Mouse (Mus musculus): ENCODE results near the gene Snx8. TPM values are rescaled to one million over a fixed set of nuclear protein-coding genes. Genes with fewer than 3 reads are reported as not detected.
A peak's percentile ranks its signal among the peaks of the same experiment; 100 is the strongest.

Snx8 gene
- polyA plus RNA-seq, 1 experiment from 2014 or later = 24.5 TPM

DNA sequence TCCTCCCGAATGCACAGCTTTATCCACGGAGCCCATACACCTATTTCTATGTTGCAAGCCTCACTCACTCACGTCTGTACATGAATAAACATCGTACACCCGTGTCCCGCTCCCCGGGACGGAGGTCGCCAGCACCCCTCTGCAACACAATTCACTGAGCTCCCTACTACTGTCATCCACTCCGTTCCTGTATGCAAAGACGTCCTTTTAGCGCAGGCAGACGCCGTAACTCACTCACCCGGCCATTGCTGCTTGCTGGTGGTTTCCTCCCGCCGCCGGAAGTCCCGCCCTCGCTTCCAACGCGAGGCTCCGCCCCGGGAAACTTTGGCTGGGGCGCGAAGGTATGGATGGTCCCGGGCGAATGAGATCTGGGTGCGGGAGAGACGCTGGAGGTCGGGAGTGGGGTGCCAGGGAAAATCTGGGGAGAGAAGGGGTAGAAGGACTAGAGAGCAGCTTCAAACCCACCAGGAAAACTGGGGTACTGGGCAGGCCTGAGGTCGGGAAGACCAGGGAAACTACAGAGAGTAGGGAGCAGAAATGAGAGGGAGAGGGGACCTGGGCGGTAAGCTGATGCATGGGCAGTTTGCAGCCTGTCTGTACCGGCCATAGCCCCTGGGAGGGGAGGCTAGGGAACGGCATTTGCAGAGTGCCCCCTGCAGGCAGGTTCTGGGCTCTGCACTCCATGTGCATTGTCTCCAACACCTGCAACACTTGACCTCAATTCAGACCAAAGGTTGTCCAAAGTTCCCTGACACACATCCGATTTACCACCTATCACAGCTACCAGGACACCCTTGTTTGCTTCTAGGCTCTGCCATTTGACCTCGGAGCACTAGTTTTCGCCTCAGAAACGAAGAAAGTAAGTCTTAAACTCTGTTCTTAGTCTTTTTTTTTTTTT, 57.2 kb downstream of the Snx8 start, which contains the start of gene Mrm2:
Gene Mrm2, minus strand, starts transcription at position 284 of the 898 bp plus-strand sequence.
- peak within 1 kb of the TSS; percentile 93 for H3K27ac ChIP-seq
- 1% methylated on average over 39 of the region's 39 CpGs for WGBS
- H3K36me3 ChIP-seq = peaks cover 52% of the 10 kb centered on the region
- H3K4me1 ChIP-seq (replicated peaks) = peaks cover 26% of the 10 kb centered on the region
- no peaks in the 10 kb centered on the region for H3K27me3 ChIP-seq (ENCODE audit: insufficient read depth, poor library complexity, severe bottlenecking)
- peak; percentile 90 for DNase-seq (ENCODE audit: low spot score)
- H3K9me3 ChIP-seq = no peaks in the 10 kb centered on the region
- H3K4me3 ChIP-seq = peak within 1 kb of the TSS; percentile 74

DNA sequence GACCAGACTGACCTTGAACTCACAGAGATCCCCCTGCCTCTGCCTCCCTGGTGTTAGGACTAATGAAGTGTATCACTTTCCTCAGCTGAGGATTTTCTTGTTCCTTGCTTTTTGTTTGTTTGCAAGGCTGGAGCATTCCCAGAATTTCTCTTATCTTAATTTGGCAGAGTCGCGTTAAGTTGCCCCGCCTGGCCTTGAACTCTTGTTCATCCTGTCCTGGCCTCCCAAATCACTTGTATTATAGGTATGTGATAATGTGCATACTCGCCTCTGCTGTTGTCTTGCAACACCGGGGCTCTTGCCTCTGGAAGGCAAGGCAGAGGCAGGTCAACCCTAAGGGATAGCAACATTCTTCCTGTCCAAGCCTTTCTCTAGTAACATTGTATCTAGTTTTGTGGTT, 65.0 kb downstream of the Snx8 start:
- H3K27ac ChIP-seq = no peak overlapping the region
- WGBS = 96% methylated on average over 5 of the region's 5 CpGs
- H3K4me1 ChIP-seq (replicated peaks) = peaks cover 22% of the 10 kb centered on the region
- peaks cover 47% of the 10 kb centered on the region for H3K36me3 ChIP-seq
- H3K4me3 ChIP-seq = no peak overlapping the region
- H3K9me3 ChIP-seq = no peaks in the 10 kb centered on the region
- no peaks in the 10 kb centered on the region for H3K27me3 ChIP-seq (ENCODE audit: insufficient read depth, poor library complexity, severe bottlenecking)
- DNase-seq (ENCODE audit: low spot score) = no peak

DNA sequence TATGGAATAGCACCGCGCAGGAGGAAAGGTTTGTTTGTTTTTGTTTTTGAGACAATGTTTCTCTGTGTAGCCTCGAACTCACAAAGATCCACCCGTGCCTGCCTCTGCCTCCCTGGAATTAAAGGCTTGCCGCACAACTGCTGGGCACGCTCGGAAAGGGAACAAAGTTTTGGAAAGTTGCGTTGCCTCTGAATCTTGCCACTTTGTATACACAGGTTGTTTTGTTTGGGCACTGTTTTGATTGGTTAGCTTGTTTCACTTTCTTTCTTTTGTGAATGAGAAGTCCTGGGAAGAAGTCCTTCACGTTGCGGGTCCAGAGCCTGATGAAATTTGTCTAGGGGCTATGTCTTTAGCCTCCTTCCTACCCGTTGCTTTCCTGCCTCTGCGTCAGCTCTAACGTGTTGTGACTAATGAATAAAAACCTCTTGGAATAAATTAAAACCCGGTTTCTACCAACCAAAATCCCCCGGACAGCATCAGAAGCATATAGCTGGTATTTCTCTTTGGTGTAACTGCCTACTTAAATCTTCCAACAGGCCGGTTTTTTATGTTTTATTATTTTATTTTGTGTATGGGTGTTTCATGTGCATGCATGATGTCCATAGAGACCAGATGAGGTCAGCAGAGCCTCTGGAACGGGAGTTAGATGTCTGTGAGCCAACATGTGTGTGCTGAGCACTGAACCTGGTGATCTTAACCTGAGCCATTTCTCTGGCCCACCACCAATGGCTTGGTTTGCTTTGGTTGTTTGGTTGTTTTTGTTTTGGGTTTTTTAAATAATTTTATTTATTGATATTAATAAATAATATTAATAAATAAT, 67.1 kb downstream of the Snx8 start:
- Histone ChIP-seq H3K27me3 (ENCODE audit: insufficient read depth, poor library complexity, severe bottlenecking) (no peaks in the 10 kb centered on the region), H3K36me3 (peaks cover 34% of the 10 kb centered on the region), H3K27ac (peak overlapping the region; percentile 96), H3K9me3 (no peaks in the 10 kb centered on the region), H3K4me1 (replicated peaks) (peaks cover 31% of the 10 kb centered on the region), H3K4me3 (peak overlapping the region; percentile 82)
- peak; percentile 18 for DNase-seq (ENCODE audit: low spot score)
- 2% methylated on average over 17 of the region's 17 CpGs for WGBS

DNA sequence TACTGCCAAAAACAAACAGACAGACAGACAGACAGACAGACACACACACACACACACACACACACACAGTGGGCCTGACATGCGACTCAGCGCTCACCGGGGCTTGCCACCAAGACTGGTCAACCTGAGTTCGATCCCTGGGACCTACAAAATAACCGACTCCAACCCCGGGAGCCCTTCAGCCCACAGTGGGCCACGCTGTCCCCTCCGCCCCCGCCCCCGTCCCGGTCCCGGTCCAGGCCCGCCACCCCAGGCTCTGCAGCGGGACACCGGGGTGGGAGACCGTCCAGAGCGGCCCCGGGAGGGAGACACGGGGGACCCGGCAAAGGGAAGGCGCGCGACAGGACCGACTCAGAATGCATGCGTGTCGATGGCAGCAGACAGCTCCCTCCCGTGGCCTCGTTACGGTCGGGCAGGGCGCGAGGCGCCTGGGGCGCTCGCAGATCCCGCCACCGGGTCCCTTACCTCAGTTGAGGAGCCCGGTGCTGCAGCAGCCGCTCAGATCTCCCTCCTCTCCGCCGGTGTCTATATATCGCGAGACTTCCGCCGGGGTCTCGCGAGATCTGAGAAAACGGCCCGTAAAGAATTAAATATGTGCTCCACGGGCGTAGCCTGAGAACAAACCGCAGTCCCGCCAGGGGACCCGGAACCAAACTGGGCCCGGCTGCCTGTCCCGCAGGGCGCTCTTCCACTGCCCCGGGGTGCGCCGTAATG, 67.9 kb downstream of the Snx8 start, which contains the start of the genes Mad1l1 and Nudt1:
Gene Mad1l1, minus strand, starts transcription at position 511 of the 714 bp plus-strand sequence.
Gene Nudt1, plus strand, starts transcription at position 615 of the 714 bp plus-strand sequence.
- Histone ChIP-seq H3K4me1 (replicated peaks) (peaks cover 31% of the 10 kb centered on the region), H3K9me3 (no peaks in the 10 kb centered on the region), H3K27me3 (ENCODE audit: insufficient read depth, poor library complexity, severe bottlenecking) (no peaks in the 10 kb centered on the region), H3K27ac (peak within 1 kb of the TSS; percentile 96), H3K4me3 (peak within 1 kb of the TSS; percentile 82), H3K36me3 (peaks cover 31% of the 10 kb centered on the region; the same call in 1 of the 2 replicates)
- DNase-seq (ENCODE audit: low spot score) = peak; percentile 93
- WGBS = under 1% methylated on average over 60 of the region's 60 CpGs

DNA sequence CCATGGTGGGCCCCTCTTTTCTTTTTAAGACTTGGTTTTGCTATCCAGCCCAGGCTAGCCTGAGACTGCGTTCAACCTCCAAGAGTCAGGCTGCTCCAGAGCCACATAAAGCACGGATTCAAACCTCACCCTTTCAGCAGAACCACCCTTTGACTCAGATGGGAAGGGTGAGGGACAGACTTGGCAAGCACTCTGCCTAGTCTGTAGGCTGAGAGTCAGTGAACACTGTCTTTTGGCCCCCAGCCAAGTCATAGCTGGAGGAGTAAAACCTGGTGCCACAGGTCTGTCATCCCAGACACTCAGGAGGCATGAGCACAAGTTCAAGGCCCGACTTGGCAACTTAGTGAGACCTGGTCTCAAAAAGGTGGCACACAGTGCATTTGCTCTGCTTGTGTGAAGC, 72.3 kb downstream of the Snx8 start:
- H3K36me3 ChIP-seq = peaks cover 52% of the 10 kb centered on the region
- WGBS = 88% methylated on average over 3 of the region's 3 CpGs
- DNase-seq (ENCODE audit: low spot score) = no peak

DNA sequence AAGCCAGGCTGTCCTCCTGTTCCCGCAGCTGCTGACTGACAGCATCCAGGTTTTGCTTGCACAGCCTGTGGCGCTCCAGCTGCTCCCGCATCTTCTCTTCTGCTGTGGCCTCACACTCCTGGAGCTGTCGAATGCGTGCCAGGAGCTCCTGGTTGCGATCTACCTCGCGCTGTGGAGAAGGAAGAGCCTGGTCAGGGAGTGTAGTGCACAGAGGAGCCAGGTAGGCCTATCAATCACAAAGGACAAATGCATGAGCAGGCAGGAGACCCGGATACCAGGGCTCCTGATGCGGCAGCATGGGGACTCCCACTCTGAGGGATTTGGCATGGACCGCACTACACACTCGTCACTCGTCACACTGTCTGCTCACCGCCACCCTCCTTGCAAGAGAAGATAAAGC, 81.5 kb downstream of the Snx8 start:
- Histone ChIP-seq H3K27me3 (ENCODE audit: insufficient read depth, poor library complexity, severe bottlenecking) (no peaks in the 10 kb centered on the region), H3K9me3 (no peaks in the 10 kb centered on the region), H3K4me3 (no peak overlapping the region), H3K36me3 (peaks cover 98% of the 10 kb centered on the region), H3K4me1 (replicated peaks) (no peaks in the 10 kb centered on the region), H3K27ac (no peak overlapping the region)
- 91% methylated on average over 14 of the region's 14 CpGs for WGBS
- DNase-seq (ENCODE audit: low spot score) = no peak

More for the DNA sequence above, 72.3 kb downstream of the Snx8 start:
- H3K27me3 ChIP-seq (ENCODE audit: insufficient read depth, poor library complexity, severe bottlenecking) = no peaks in the 10 kb centered on the region
- no peak overlapping the region for H3K27ac ChIP-seq
- peaks cover 31% of the 10 kb centered on the region for H3K4me1 ChIP-seq (replicated peaks)
- H3K9me3 ChIP-seq = no peaks in the 10 kb centered on the region
- H3K4me3 ChIP-seq = no peak overlapping the region

DNA sequence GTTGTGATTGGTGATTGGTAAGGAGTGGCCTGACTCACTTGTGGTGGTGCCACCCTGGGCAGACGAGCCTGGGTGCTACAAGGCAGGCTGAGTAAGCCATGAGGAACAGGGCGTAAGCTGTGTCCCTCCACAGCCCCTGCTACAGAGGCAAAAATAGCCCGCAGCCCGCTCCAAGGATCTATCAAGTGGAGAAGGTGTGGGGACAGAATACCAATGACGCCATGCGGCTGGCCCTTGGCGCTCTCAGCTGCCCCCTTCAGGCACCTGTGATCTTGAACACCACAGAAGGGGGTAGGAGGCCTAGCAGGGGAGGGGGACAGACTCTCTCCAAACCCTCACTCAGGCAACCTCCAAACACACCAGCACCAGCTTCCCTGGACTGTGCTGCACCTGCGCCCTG, 83.0 kb downstream of the Snx8 start:
- WGBS = 90% methylated on average over 8 of the region's 8 CpGs
- H3K4me3 ChIP-seq = no peak overlapping the region
- peaks cover 99% of the 10 kb centered on the region for H3K36me3 ChIP-seq
- no peak overlapping the region for H3K27ac ChIP-seq
- no peaks in the 10 kb centered on the region for H3K27me3 ChIP-seq (ENCODE audit: insufficient read depth, poor library complexity, severe bottlenecking)
- DNase-seq (ENCODE audit: low spot score) = no peak
- H3K4me1 ChIP-seq (replicated peaks) = no peaks in the 10 kb centered on the region
- no peaks in the 10 kb centered on the region for H3K9me3 ChIP-seq

DNA sequence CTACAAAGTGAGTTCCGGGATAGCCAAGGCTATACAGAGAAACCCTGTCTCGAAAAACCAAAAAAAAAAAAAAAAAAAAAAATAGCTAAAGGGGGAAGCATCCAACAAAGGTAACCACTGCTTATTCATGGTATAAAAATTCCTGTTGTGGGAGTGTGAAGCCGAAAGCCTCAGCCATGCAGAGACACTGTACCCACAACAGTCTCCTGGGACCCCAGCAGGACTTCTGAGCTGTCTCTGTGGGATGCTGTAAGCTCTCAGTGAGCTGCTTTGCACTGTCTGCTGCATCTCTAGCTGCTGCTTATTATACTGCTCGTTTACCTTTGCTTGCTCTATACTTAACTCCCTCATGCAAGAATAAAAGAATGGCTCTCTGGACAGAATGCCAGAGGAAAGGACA, 90.8 kb downstream of the Snx8 start:
- Histone ChIP-seq H3K27ac (no peak overlapping the region), H3K9me3 (no peaks in the 10 kb centered on the region), H3K4me3 (no peak overlapping the region), H3K4me1 (replicated peaks) (no peaks in the 10 kb centered on the region), H3K27me3 (ENCODE audit: insufficient read depth, poor library complexity, severe bottlenecking) (no peaks in the 10 kb centered on the region), H3K36me3 (peaks cover 94% of the 10 kb centered on the region)
- WGBS = 86% methylated on average over 4 of the region's 4 CpGs
- DNase-seq (ENCODE audit: low spot score) = no peak

DNA sequence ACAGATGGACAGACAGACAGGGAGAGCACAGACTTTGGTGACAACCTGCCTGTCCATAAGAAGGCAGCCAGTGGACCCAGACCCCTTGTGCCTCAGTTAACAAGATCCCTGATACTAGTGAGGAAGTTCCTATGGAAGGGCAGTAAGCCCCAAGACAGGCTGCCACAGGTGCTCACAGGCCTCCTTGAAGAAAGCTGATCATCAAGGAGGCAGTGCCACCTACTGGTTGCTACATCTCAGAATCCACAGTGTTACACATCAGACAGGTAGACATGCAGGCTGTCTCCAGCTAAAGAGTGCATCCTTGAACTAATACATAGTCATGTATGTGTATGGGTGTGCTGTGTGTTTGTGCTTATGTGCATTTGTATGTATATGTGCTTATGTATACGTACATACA, 96.9 kb downstream of the Snx8 start:
- 0 out of 2 replicates have a peak, but pooled peaks cover 7% of the 10 kb centered on the region for H3K4me1 ChIP-seq (replicated peaks)
- no peak overlapping the region for H3K27ac ChIP-seq
- H3K36me3 ChIP-seq = peaks cover 89% of the 10 kb centered on the region
- DNase-seq (ENCODE audit: low spot score) = peak; percentile 37
- H3K9me3 ChIP-seq = no peaks in the 10 kb centered on the region
- no peaks in the 10 kb centered on the region for H3K27me3 ChIP-seq (ENCODE audit: insufficient read depth, poor library complexity, severe bottlenecking)
- H3K4me3 ChIP-seq = no peak overlapping the region
- 83% methylated on average over 1 of the region's 1 CpGs for WGBS

Other genes with a start within 250 kb of the Snx8 start
- 56.2 and 60.4 TPM in 2 replicates for gene Mad1l1, start 67.7 kb downstream of the Snx8 start, polyA plus RNA-seq (2016; fragmentation: Nextera tagmentation; extraction: Ambion mirVana)
- gene Nudt1, start 67.6 kb downstream of the Snx8 start, polyA plus RNA-seq (2016; fragmentation: Nextera tagmentation; extraction: Ambion mirVana) = 53.8 and 54.6 TPM in 2 replicates
- 21.5 and 21.7 TPM in 2 replicates for gene Mrm2, start 57.4 kb downstream of the Snx8 start, polyA plus RNA-seq (2016; fragmentation: Nextera tagmentation; extraction: Ambion mirVana)
- 166 and 167 TPM in 2 replicates for gene Eif3b, start 30.1 kb upstream of the Snx8 start, polyA plus RNA-seq (2016; fragmentation: Nextera tagmentation; extraction: Ambion mirVana)
- not detected in 2 replicates for gene Gm4869, start 56.4 kb upstream of the Snx8 start, polyA plus RNA-seq (2016; fragmentation: Nextera tagmentation; extraction: Ambion mirVana)
- 15.7 and 18.8 TPM in 2 replicates for gene Chst12, start 116.3 kb upstream of the Snx8 start, polyA plus RNA-seq (2016; fragmentation: Nextera tagmentation; extraction: Ambion mirVana)
- not detected in 2 replicates for gene Grifin, start 175.8 kb upstream of the Snx8 start, polyA plus RNA-seq (2016; fragmentation: Nextera tagmentation; extraction: Ambion mirVana)
- 40.9 and 51.2 TPM in 2 replicates for gene Lfng, start 218.1 kb upstream of the Snx8 start, polyA plus RNA-seq (2016; fragmentation: Nextera tagmentation; extraction: Ambion mirVana)